Mouse (Mus musculus): Measurements from ENCODE around the gene Fer1l5.
A peak's percentile ranks its signal among the peaks of the same experiment; 100 is the strongest.

Gene Fer1l5

GRCm38 (mm10) chr1:36371934-36372845, at the start of gene Fer1l5:
Fer1l5 (plus strand) TSS chr1:36372291.
- DNase-seq (ENCODE audit: low spot score), result no peak

- no peak for DNase-seq (ENCODE audit: low spot score)
Observed at GRCm38 (mm10) chr1:36323076-36323475, 49.0 kb upstream of the Fer1l5 start.

- peak; percentile 63 for DNase-seq (ENCODE audit: low spot score)
Observed at GRCm38 (mm10) chr1:36323746-36324448, 48.2 kb upstream of the Fer1l5 start.

GRCm38 (mm10) chr1:36325900-36326321, 46.2 kb upstream of the Fer1l5 start:
- no peak for DNase-seq (ENCODE audit: low spot score)

- DNase-seq (ENCODE audit: low spot score), result no peak
Observed at GRCm38 (mm10) chr1:36326815-36327214, 45.3 kb upstream of the Fer1l5 start.

GRCm38 (mm10) chr1:36331743-36332142, 40.3 kb upstream of the Fer1l5 start:
- no peak for DNase-seq (ENCODE audit: low spot score)

GRCm38 (mm10) chr1:36332955-36333887, 38.9 kb upstream of the Fer1l5 start:
- no peak for DNase-seq (ENCODE audit: low spot score)

GRCm38 (mm10) chr1:36342547-36342946, 29.5 kb upstream of the Fer1l5 start:
- no peak for DNase-seq (ENCODE audit: low spot score)

GRCm38 (mm10) chr1:36352351-36352750, 19.7 kb upstream of the Fer1l5 start:
- no peak for DNase-seq (ENCODE audit: low spot score)

GRCm38 (mm10) chr1:36356955-36357695, 15.0 kb upstream of the Fer1l5 start:
- DNase-seq (ENCODE audit: low spot score), result no peak

- DNase-seq (ENCODE audit: low spot score), result no peak
Observed at GRCm38 (mm10) chr1:36367698-36368097, 4.4 kb upstream of the Fer1l5 start.

- DNase-seq (ENCODE audit: low spot score), result peak; percentile 60
Observed at GRCm38 (mm10) chr1:36368112-36368968, 3.8 kb upstream of the Fer1l5 start.

GRCm38 (mm10) chr1:36368969-36369645, 3.0 kb upstream of the Fer1l5 start, which contains the start of gene Kansl3:
Kansl3 (minus strand) TSS chr1:36369181.
- peak; percentile 88 for DNase-seq (ENCODE audit: low spot score)

GRCm38 (mm10) chr1:36370918-36371317, 1.2 kb upstream of the Fer1l5 start:
- no peak for DNase-seq (ENCODE audit: low spot score)

- no peak for DNase-seq (ENCODE audit: low spot score)
Observed at GRCm38 (mm10) chr1:36378880-36379279, 6.8 kb downstream of the Fer1l5 start.

- no peak for DNase-seq (ENCODE audit: low spot score)
Observed at GRCm38 (mm10) chr1:36379582-36379981, 7.5 kb downstream of the Fer1l5 start.

GRCm38 (mm10) chr1:36397041-36397440, 24.9 kb downstream of the Fer1l5 start:
- no peak for DNase-seq (ENCODE audit: low spot score)

GRCm38 (mm10) chr1:36401509-36401908, 29.4 kb downstream of the Fer1l5 start:
- DNase-seq (ENCODE audit: low spot score), result no peak

GRCm38 (mm10) chr1:36404531-36404930, 32.4 kb downstream of the Fer1l5 start:
- no peak for DNase-seq (ENCODE audit: low spot score)

GRCm38 (mm10) chr1:36429511-36429910, 57.4 kb downstream of the Fer1l5 start:
- no peak for DNase-seq (ENCODE audit: low spot score)

Data from urinary bladder, postnatal 14 days (tissue).